Mouse (Mus musculus) cerebellum, adult 2 months (tissue): ENCODE measurements at regions not wholly inside any gene's neighbourhood (a gene's known extent, or its start where the extent isn't known, plus 50 kb on each side); places are given as distances from the start of the nearest gene placed in this dataset.

Experiments used
- CTCF ChIP-seq: fragments of 200-500 bp; IDR thresholded peaks from 2 replicates; pipeline ENCODE4 v1.5.1; 2011; ENCODE audit warnings: low read depth, mild to moderate bottlenecking, control low read depth, low read length, moderate library complexity, borderline replicate concordance; ENCODE audit not compliant: insufficient read depth
- POLR2A ChIP-seq: fragments of 200-500 bp; IDR thresholded peaks from 2 replicates; pipeline ENCODE4 v1.6.1; 2011; ENCODE audit warnings: low read length, control low read depth, borderline replicate concordance; ENCODE audit not compliant: insufficient read depth

DNA sequence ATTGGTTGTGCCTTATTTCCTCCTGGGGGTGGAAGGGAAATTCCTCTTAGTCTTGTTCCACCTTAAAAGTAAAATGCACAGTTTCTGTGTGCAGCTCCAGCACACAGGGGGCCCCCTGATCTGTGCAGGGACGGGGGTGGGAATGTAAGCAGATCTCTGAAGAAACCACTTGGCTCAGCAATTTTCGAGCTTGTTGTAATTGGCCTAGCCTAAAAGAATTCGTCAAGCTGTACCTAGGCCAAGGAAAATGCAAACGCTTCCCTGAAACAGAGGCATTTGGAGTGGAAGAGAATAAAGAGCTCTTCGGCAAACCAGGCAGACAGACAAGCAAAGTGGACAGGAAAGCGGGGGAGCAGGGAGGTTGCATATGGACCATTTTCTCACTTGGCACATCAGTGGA, 308.5 kb upstream of the Ubash3b start:
- TF ChIP-seq CTCF (no peak), POLR2A (no peak)
